Mouse (Mus musculus) left cerebral cortex, adult 11 months (tissue): ENCODE data around the gene Grin1.
"Not testable (repeated sequence)": the region's sequence is repeated elsewhere in the genome, so short reads cannot be mapped to it uniquely, and the experiment has no call there.

Experiments
- DNase-seq: peaks from one replicate; pipeline ENCODE4 v3.0.0; 2022; ENCODE audit warnings: low spot score

The Grin1 gene

GRCm38 (mm10) chr2:25286837-25287636 lies 31.9 kb downstream of the Grin1 start:
- DNase-seq: no peak

GRCm38 (mm10) chr2:25286314-25286713 lies 32.7 kb downstream of the Grin1 start:
- no peak for DNase-seq

- no peak for DNase-seq
These were observed 33.4 kb downstream of the Grin1 start for GRCm38 (mm10) chr2:25285551-25285950.

GRCm38 (mm10) chr2:25278928-25279882 lies 39.8 kb downstream of the Grin1 start:
- no peak for DNase-seq

GRCm38 (mm10) chr2:25273010-25273409 lies 46.0 kb downstream of the Grin1 start:
- DNase-seq: no peak

GRCm38 (mm10) chr2:25272515-25272914 lies 46.5 kb downstream of the Grin1 start:
- DNase-seq: no peak

- DNase-seq: peak; percentile 96
These were observed 47.0 kb downstream of the Grin1 start, which contains the start of the genes Ssna1 and Anapc2 for GRCm38 (mm10) chr2:25271827-25272511. Gene Ssna1 (minus strand): TSS chr2:25272438. Gene Anapc2 (plus strand): TSS chr2:25272478.

- no peak for DNase-seq
These were observed 51.2 kb downstream of the Grin1 start for GRCm38 (mm10) chr2:25267746-25268309.

- no peak for DNase-seq
These were observed 51.7 kb downstream of the Grin1 start for GRCm38 (mm10) chr2:25267241-25267640.

GRCm38 (mm10) chr2:25266720-25267119 lies 52.3 kb downstream of the Grin1 start:
- no peak for DNase-seq

- DNase-seq: no peak
These were observed 52.9 kb downstream of the Grin1 start for GRCm38 (mm10) chr2:25265897-25266656.

GRCm38 (mm10) chr2:25264851-25265250 lies 54.1 kb downstream of the Grin1 start:
- DNase-seq: no peak

- no peak for DNase-seq
These were observed 54.7 kb downstream of the Grin1 start for GRCm38 (mm10) chr2:25264286-25264660.

GRCm38 (mm10) chr2:25263623-25264285 lies 55.2 kb downstream of the Grin1 start:
- no peak for DNase-seq

GRCm38 (mm10) chr2:25262795-25263622 lies 56.0 kb downstream of the Grin1 start:
- no peak for DNase-seq

- DNase-seq: peak; percentile 96
These were observed 56.7 kb downstream of the Grin1 start, which contains the start of gene Tprn for GRCm38 (mm10) chr2:25262291-25262767. Gene Tprn (plus strand): TSS chr2:25262618.

GRCm38 (mm10) chr2:25261870-25262269 lies 57.1 kb downstream of the Grin1 start:
- DNase-seq: no peak

- DNase-seq: no peak
These were observed 60.1 kb downstream of the Grin1 start for GRCm38 (mm10) chr2:25258887-25259286.

GRCm38 (mm10) chr2:25257250-25257649 lies 61.7 kb downstream of the Grin1 start:
- not testable (repeated sequence) for DNase-seq
